Mouse (Mus musculus): Measurements from ENCODE around the gene Ndufb2. TPM values are rescaled to one million over a fixed set of nuclear protein-coding genes. Genes with fewer than 3 reads are reported as not detected.

Gene Ndufb2
- total and polyA plus RNA-seq, 3 experiments: 625 to 916 (median 742) TPM

DNA sequence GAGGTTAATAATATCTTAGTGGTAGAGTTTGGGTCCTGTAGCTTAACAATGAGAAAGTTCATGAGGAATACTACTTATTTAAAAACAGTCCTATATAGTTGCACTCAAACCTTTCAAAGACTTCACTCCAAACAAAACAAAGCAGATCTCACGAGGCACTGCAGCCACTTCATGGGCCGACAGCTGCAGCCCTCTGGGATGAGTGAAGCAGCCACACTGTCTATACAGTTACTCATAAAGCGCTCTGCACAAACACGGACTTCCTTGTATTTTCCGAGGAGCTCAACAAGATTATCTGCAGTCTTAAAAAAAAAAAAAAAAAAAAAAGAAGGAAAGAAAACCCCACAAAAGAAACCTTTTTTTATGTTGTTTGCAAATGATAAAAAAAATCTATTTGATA, 15.0 kb downstream of the Ndufb2 start:
- H3K4me1 ChIP-seq (ENCODE audit: control insufficient read depth, insufficient read depth, low read length): peaks cover 3% of the 10 kb centered on the region
- H3K27me3 ChIP-seq (ENCODE audit: control insufficient read depth, insufficient read depth, low read length): no peaks in the 10 kb centered on the region
- no peak for DNase-seq
- intact Hi-C loops (cut with DNase I): no loop called here
- WGBS: 47% methylated on average over 5 of the region's 5 CpGs
- no peak overlapping the region for H3K9ac ChIP-seq (ENCODE audit: low read depth, low read length)
- H3K79me2 ChIP-seq (replicated peaks; ENCODE audit: control insufficient read depth, insufficient read depth, low read length): no peaks in the 10 kb centered on the region
- peaks cover 12% of the 10 kb centered on the region for H3K36me3 ChIP-seq (ENCODE audit: control insufficient read depth, insufficient read depth, low read length)
- no peak overlapping the region for H3K27ac ChIP-seq
- TF ChIP-seq EP300 (IDR thresholded peaks at IDR 0.05; ENCODE audit: insufficient read depth, low read depth, low read length): no peak
- TF ChIP-seq CTCF (IDR thresholded peaks at IDR 0.05): no peak
- TF ChIP-seq POLR2A (IDR thresholded peaks at IDR 0.05; ENCODE audit: insufficient read depth, low read depth, low read length): no peak
- no peak overlapping the region for H3K4me3 ChIP-seq

DNA sequence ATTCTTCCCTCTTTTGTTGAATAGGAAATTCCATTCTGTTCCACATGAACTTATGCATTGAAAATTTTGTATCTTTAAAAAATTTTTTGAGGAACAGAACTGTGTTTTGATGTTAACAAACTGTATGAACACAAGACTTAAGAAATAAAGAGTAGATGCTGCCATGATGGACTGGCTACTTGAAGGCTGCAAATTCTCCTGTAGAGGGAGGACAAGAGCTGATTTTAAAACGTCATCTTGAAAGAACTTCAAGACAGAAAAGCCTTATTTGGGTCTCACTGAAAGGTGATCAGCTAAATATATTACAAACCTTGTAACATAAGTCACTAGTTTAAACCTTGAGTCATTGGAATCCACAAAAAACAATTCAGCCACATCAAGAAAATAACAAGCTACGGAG, 17.8 kb downstream of the Ndufb2 start:
- Histone ChIP-seq H3K27me3 (ENCODE audit: control insufficient read depth, insufficient read depth, low read length) (no peaks in the 10 kb centered on the region), H3K4me1 (ENCODE audit: control insufficient read depth, insufficient read depth, low read length) (peaks cover 2% of the 10 kb centered on the region), H3K36me3 (ENCODE audit: control insufficient read depth, insufficient read depth, low read length) (peaks cover 8% of the 10 kb centered on the region; the same call in 1 of the 2 replicates), H3K79me2 (replicated peaks; ENCODE audit: control insufficient read depth, insufficient read depth, low read length) (no peaks in the 10 kb centered on the region), H3K9ac (ENCODE audit: low read depth, low read length) (no peak overlapping the region), H3K27ac (no peak overlapping the region), H3K4me3 (no peak overlapping the region)
- intact Hi-C loops (cut with DNase I): loop anchor here (5.0 kb wide), 1 partner anchor 172 kb away; no protein-coding TSS in a partner anchor
- DNase-seq: no peak
- TF ChIP-seq POLR2A (IDR thresholded peaks at IDR 0.05; ENCODE audit: insufficient read depth, low read depth, low read length) (no peak), CTCF (IDR thresholded peaks at IDR 0.05) (peak; percentile 46), EP300 (IDR thresholded peaks at IDR 0.05; ENCODE audit: insufficient read depth, low read depth, low read length) (no peak)
- 70% methylated on average over 2 of the region's 2 CpGs for WGBS

DNA sequence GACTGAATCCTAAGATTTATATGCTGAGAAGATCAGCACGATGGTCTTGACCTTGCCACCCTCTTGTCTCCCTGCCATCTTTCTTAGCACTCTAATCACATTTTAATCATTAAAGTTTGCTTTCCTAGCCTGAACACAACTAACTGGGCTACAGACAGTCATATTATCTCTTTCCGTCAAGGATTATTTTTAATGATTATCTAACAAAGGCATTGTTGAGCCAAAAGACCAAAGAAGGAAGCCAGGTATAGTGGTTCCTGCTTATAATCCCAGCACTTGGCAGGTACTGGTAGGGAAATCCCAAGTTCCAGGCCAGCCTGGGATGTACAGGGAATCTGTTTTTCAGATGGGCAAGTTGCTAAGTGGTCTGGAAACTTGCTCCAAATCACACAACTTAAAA, 18.9 kb downstream of the Ndufb2 start:
- Histone ChIP-seq H3K9ac (ENCODE audit: low read depth, low read length) (no peak overlapping the region), H3K4me3 (no peak overlapping the region), H3K4me1 (ENCODE audit: control insufficient read depth, insufficient read depth, low read length) (no peaks in the 10 kb centered on the region), H3K79me2 (replicated peaks; ENCODE audit: control insufficient read depth, insufficient read depth, low read length) (no peaks in the 10 kb centered on the region), H3K27me3 (ENCODE audit: control insufficient read depth, insufficient read depth, low read length) (no peaks in the 10 kb centered on the region), H3K36me3 (ENCODE audit: control insufficient read depth, insufficient read depth, low read length) (0 out of 2 replicates have a peak, but pooled peaks cover 3% of the 10 kb centered on the region), H3K27ac (no peak overlapping the region)
- 81% methylated on average over 2 of the region's 2 CpGs for WGBS
- intact Hi-C loops (cut with DNase I): loop anchor here (5.0 kb wide), 1 partner anchor 171 kb away; no protein-coding TSS in a partner anchor
- DNase-seq: no peak
- no peak for TF ChIP-seq CTCF (IDR thresholded peaks at IDR 0.05)
- TF ChIP-seq POLR2A (IDR thresholded peaks at IDR 0.05; ENCODE audit: insufficient read depth, low read depth, low read length): no peak
- TF ChIP-seq EP300 (IDR thresholded peaks at IDR 0.05; ENCODE audit: insufficient read depth, low read depth, low read length): no peak

Other genes with a start within 250 kb of the Ndufb2 start
- gene Slc37a3, start 214.9 kb upstream of the Ndufb2 start, total RNA-seq (2021): 10 to 100 TPM; 18.8 to 19.3 TPM
- gene Slc37a3, start 214.9 kb upstream of the Ndufb2 start, polyA plus RNA-seq (2012; rRNA removed): 9.2 and 16.8 TPM in 2 replicates
- under 1 TPM; 0.14 to 0.50 TPM for gene Rab19, start 211.4 kb upstream of the Ndufb2 start, total RNA-seq (2021)
- 0.61 and 0.73 TPM in 2 replicates for gene Rab19, start 211.4 kb upstream of the Ndufb2 start, polyA plus RNA-seq (2012; rRNA removed)
- gene Mkrn1, start 172.1 kb upstream of the Ndufb2 start, total RNA-seq (2021): 100 to 1,000 TPM in 1 of 2 experiments, 10 to 100 TPM in 1; 49.3 to 156 TPM
- gene Mkrn1, start 172.1 kb upstream of the Ndufb2 start, polyA plus RNA-seq (2012; rRNA removed): 28.9 and 48.8 TPM in 2 replicates
- gene Dennd2a, start 34.7 kb upstream of the Ndufb2 start, total RNA-seq (2021): 1 to 10 TPM; 6.0 to 6.6 TPM
- 5.6 and 7.4 TPM in 2 replicates for gene Dennd2a, start 34.7 kb upstream of the Ndufb2 start, polyA plus RNA-seq (2012; rRNA removed)
- gene Adck2, start 18.7 kb upstream of the Ndufb2 start, total RNA-seq (2021): 10 to 100 TPM; 12.1 to 15.6 TPM
- 7.6 and 15.9 TPM in 2 replicates for gene Adck2, start 18.7 kb upstream of the Ndufb2 start, polyA plus RNA-seq (2012; rRNA removed)
- not detected for gene Gm42420, start 6.8 kb upstream of the Ndufb2 start, total RNA-seq (2021)
- 0.59 and 2.2 TPM in 2 replicates for gene Gm42420, start 6.8 kb upstream of the Ndufb2 start, polyA plus RNA-seq (2012; rRNA removed)
- 10 to 100 TPM; 15.0 to 16.9 TPM for gene Braf, start 132.9 kb downstream of the Ndufb2 start, total RNA-seq (2021)
- 7.2 and 12.6 TPM in 2 replicates for gene Braf, start 132.9 kb downstream of the Ndufb2 start, polyA plus RNA-seq (2012; rRNA removed)
- 100 to 1,000 TPM in 1 of 2 experiments, 10 to 100 TPM in 1; 97.7 to 106 TPM for gene Mrps33, start 218.4 kb downstream of the Ndufb2 start, total RNA-seq (2021)
- gene Mrps33, start 218.4 kb downstream of the Ndufb2 start, polyA plus RNA-seq (2012; rRNA removed): 133 and 317 TPM in 2 replicates

Measured in heart, adult 2 months (tissue).